Mouse (Mus musculus) central nervous system, embryonic 14 days (tissue): ENCODE measurements around the gene Mup17. TPM values are rescaled to one million over a fixed set of nuclear protein-coding genes. Genes with fewer than 3 reads are reported as not detected.

Source experiments
- polyA plus RNA-seq: library from polyadenylated mRNA; depleted of rRNA; stranded (reverse); fragments of >200 nt; gene quantifications from 2 replicates; pipeline ENCODE4 v1.2.3, GENCODE M21; 2012; rRNA removed

Mup17 gene
- polyA plus RNA-seq, result not detected in 2 replicates

GRCm38 (mm10) chr4:61595771-61596170 lies at the start of gene Mup17:
Mup17 (minus strand) TSS chr4:61595871.

Other genes with a start within 250 kb of the Mup17 start
- gene Mup15, start 156.1 kb downstream of the Mup17 start, polyA plus RNA-seq, result not detected in 2 replicates
- gene Mup16, start 76.3 kb downstream of the Mup17 start, polyA plus RNA-seq, result not detected in 2 replicates
- gene Mup18, start 78.3 kb upstream of the Mup17 start, polyA plus RNA-seq, result not detected in 2 replicates
- gene Mup19, start 186.4 kb upstream of the Mup17 start, polyA plus RNA-seq, result not detected in 2 replicates
- not detected in 2 replicates for gene Mup5, start 239.4 kb upstream of the Mup17 start, polyA plus RNA-seq